Mouse (Mus musculus) retina, postnatal 1 day (tissue): Measurements from ENCODE around the gene Rint1.

Source experiments
- DNase-seq: peaks from one replicate; pipeline ENCODE4 v3.0.0-alpha.2; 2012

Rint1 gene

GRCm38 (mm10) chr5:23787536-23788389, at the start of gene Rint1:
TSS of gene Rint1 (plus strand) at chr5:23787711.
- DNase-seq: peak; percentile 94

- DNase-seq: no peak
Measured at GRCm38 (mm10) chr5:23743261-23743660, 44.2 kb upstream of the Rint1 start.

DNA sequence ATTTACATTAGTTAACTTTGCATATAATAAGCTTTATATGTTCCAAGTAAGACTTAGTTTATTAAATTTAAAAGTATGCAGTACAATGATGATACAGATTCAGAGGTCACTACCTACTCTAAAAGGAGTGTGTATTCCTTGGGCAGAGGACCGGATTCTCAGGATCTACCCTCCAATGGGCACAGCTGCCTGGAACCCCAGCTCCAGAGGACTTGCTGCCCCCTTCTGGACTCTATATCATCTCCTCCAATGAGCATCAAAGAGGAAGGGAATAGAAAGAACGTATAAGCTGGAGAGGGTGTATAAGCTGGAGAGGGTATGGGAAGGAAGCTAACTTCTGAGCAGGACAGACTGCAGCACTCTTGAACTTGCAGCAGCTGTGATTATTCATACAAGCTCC, 37.6 kb upstream of the Rint1 start:
- DNase-seq: no peak

DNA sequence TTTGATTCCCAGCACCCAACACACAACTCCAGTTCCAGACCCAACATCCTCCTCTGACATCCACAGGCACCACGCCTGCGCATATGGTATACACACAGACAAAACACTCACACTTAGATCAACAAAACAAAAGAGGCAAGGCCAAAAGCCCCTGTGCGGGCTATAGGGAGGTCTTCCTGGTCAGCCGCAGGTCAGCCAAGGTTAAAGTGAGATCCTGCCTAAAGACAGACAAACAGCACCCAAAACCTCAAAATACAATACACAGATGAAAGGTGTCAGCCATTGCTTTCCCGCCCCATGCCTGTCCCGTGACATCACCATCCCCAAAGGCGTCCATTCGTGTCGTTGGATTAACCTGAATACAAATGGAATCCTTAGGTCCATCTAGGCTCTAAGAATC, 31.9 kb upstream of the Rint1 start:
- DNase-seq: no peak

DNA sequence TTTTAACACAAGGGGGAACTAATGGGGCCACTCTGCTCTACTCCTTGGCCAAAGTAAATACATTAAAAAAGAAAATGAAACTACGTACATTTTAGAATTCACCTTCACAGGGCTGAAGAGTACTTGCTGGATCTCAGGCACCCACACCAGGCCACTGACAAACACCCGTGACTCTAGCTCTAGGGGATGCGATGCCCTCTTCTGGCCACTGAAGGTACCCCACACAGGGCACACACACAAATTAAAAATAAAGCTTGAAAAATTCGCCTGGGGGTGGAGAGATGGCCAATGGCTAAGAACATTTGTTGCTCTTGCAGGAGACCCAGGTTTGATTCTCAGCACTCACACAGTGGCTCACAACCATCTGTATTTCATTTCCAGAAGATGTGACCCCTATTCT, 31.1 kb upstream of the Rint1 start:
- no peak for DNase-seq

- peak; percentile 74 for DNase-seq
Measured at GRCm38 (mm10) chr5:23758633-23759032, 28.9 kb upstream of the Rint1 start.

- DNase-seq: no peak
Measured at GRCm38 (mm10) chr5:23762531-23762930, 25.0 kb upstream of the Rint1 start.

GRCm38 (mm10) chr5:23764557-23764956, 23.0 kb upstream of the Rint1 start:
- DNase-seq: no peak

DNA sequence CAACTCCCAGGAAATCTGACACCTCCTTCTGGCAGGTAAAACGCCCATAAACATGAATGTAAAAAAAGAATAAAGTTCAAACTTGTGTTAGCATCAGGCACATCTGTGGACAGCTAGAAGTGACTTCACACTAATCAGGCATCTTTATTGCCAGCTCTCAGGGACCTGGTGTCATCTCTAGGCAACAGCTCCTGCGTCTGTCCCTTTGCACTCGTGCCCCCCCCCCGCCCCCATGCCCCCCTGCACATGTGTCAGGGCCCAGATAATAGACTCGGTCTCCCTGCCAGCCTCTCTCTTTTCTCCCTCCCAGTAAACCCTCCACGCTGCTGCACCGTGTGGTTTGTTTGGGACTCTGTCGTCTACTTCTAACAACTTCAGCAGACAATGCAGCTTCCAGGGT, 16.4 kb upstream of the Rint1 start:
- no peak for DNase-seq

- DNase-seq: no peak
Measured at GRCm38 (mm10) chr5:23774186-23774585, 13.3 kb upstream of the Rint1 start.

GRCm38 (mm10) chr5:23780516-23780915, 7.0 kb upstream of the Rint1 start:
- no peak for DNase-seq

- DNase-seq: no peak
Measured at GRCm38 (mm10) chr5:23781172-23781571, 6.3 kb upstream of the Rint1 start.

GRCm38 (mm10) chr5:23782051-23782810, 5.3 kb upstream of the Rint1 start:
- peak; percentile 28 for DNase-seq

DNA sequence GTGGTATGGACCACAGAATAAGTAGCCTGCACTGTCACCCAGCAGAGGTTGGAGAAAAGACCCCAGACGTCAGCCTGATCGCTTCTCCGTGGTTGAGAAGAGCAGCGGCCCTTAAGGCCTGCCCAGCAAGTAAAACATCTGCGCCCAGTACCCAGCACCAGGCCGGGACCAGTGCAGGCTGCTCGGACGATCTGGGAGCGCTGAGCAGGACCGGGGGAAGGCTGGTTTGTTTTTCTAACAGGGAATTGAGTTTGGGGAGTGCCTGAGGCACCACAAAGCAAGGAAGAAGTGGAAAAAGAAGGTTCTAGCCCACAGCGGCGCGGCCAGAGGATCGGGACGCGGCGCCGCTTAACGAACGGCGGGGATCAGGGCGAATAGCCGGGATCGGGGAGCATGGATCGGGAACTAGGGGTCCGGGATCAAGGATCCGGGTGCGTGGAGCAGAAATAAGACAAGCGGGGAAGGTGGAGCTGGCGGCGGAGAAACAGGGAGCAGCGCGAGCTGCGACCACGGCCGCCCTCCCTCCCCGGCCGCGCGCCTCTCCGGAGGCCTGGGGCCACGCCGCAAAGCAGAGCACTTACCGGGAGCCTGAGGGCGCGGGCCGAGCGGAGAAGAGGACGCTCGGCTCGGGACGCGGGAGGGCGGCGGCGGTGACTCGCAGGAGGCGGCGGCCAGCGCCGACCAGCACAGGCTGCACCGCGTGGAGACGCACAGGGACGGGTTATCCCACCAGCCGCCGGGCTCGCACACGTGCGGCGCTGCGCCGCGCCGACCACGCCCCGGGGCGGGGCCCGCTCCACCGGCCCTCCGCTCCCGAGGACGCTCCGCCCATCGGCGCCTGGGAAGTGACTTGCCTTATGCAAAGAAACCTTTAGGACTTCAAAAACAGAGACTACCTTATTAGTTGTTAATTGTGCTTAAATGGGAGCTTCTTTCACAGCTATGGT, 4.3 kb upstream of the Rint1 start, which contains the start of gene Pus7:
Gene Pus7 (minus strand): TSS at position 781 of the 947 bp plus-strand sequence.
- peak; percentile 90 for DNase-seq

DNA sequence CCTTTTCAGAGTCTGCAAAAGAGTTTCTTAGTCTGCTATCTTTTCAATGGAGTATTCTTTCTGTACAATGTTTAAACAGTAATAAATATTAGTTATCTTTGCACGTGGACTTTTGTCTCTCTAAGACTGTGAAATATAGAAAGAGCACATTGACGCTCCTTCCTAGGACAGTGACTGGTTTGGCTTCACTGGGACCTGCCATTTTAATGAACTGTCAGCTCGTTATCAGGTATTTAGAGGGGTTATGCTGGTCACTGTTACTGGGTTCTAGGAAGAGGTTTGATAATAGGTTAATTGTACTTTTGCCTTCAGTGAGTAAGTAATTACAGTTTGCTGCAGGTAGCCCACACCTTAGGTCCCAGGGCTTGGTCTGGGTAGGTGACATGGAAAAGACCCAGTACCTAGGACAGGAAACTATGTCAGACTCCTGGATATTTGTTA, 899 bp downstream of the Rint1 start:
- no peak for DNase-seq

- no peak for DNase-seq
Measured at GRCm38 (mm10) chr5:23789078-23789612, 1.6 kb downstream of the Rint1 start.

- DNase-seq: no peak
Measured at GRCm38 (mm10) chr5:23792726-23793125, 5.2 kb downstream of the Rint1 start.

DNA sequence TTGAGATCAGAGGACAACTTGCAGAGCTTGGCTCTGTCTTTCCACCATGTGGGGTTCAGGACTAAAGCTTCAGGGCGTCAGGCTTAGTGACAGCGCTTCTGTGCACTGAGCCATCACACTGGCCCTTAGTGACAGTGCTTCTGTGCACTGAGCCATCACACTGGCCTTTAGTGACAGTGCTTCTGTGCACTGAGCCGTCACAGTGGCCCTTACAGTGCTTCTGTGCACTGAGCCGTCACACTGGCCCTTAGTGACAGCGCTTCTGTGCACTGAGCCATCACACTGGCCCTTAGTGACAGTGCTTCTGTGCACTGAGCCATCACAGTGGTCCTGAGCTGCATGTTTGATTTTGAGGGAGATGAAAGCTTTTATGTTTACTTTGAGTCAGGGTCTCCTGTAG, 27.3 kb downstream of the Rint1 start:
- DNase-seq: peak; percentile 75

DNA sequence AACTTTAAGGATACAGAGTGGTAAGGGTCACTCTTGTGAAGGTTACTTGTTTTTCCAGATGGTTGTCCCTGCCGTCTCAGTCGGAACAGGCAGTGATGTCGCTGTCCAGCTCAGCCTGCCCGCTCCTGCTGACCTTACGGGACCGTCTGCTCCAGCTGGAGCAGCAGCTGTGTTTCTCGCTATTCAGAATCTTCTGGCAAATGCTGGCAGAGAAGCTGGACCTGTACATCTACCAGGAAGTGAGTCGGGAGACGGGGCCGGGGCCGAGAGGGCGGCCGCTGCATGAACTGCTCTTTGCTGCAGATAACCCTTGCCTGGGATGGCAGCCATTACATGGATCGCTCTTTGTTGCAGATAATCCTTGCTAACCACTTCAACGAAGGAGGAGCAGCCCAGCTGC, 29.2 kb downstream of the Rint1 start:
- DNase-seq: no peak

GRCm38 (mm10) chr5:23822306-23822705, 34.8 kb downstream of the Rint1 start:
- DNase-seq: no peak

GRCm38 (mm10) chr5:23824171-23824733, 36.7 kb downstream of the Rint1 start:
- DNase-seq: no peak
